Mouse (Mus musculus) yolk sac, embryonic 10.5 days (tissue): Measurements from ENCODE around the gene Pkp4.

Source experiments
- DNase-seq: peaks from one replicate; pipeline ENCODE4 v3.0.0-alpha.2; 2017; ENCODE audit warnings: low spot score

Gene Pkp4

GRCm38 (mm10) chr2:59184107-59185064, 23.7 kb downstream of the Pkp4 start:
- DNase-seq: no peak

GRCm38 (mm10) chr2:59186122-59186521, 25.5 kb downstream of the Pkp4 start:
- no peak for DNase-seq

- no peak for DNase-seq
Observed at GRCm38 (mm10) chr2:59186966-59187365, 26.3 kb downstream of the Pkp4 start.

- no peak for DNase-seq
Observed at GRCm38 (mm10) chr2:59188306-59188705, 27.7 kb downstream of the Pkp4 start.

- no peak for DNase-seq
Observed at GRCm38 (mm10) chr2:59189661-59190185, 29.1 kb downstream of the Pkp4 start.

GRCm38 (mm10) chr2:59190186-59190585, 29.5 kb downstream of the Pkp4 start:
- no peak for DNase-seq

GRCm38 (mm10) chr2:59191466-59191865, 30.8 kb downstream of the Pkp4 start:
- DNase-seq: no peak

GRCm38 (mm10) chr2:59193117-59193516, 32.5 kb downstream of the Pkp4 start:
- no peak for DNase-seq

GRCm38 (mm10) chr2:59197156-59197555, 36.5 kb downstream of the Pkp4 start:
- no peak for DNase-seq

GRCm38 (mm10) chr2:59199476-59199976, 38.9 kb downstream of the Pkp4 start:
- no peak for DNase-seq

- no peak for DNase-seq
Observed at GRCm38 (mm10) chr2:59200511-59200910, 39.9 kb downstream of the Pkp4 start.

- no peak for DNase-seq
Observed at GRCm38 (mm10) chr2:59202930-59203329, 42.3 kb downstream of the Pkp4 start.

- no peak for DNase-seq
Observed at GRCm38 (mm10) chr2:59203627-59204425, 43.2 kb downstream of the Pkp4 start.

- DNase-seq: no peak
Observed at GRCm38 (mm10) chr2:59205092-59205491, 44.4 kb downstream of the Pkp4 start.

GRCm38 (mm10) chr2:59206190-59206589, 45.5 kb downstream of the Pkp4 start:
- DNase-seq: no peak

- DNase-seq: no peak
Observed at GRCm38 (mm10) chr2:59207240-59207639, 46.6 kb downstream of the Pkp4 start.

GRCm38 (mm10) chr2:59207725-59208124, 47.1 kb downstream of the Pkp4 start:
- DNase-seq: no peak

GRCm38 (mm10) chr2:59208276-59208675, 47.6 kb downstream of the Pkp4 start:
- DNase-seq: no peak

- DNase-seq: no peak
Observed at GRCm38 (mm10) chr2:59211051-59211450, 50.4 kb downstream of the Pkp4 start.

- DNase-seq: peak; percentile 73
Observed at GRCm38 (mm10) chr2:59212430-59212829, 51.8 kb downstream of the Pkp4 start.

- no peak for DNase-seq
Observed at GRCm38 (mm10) chr2:59212846-59213245, 52.2 kb downstream of the Pkp4 start.

GRCm38 (mm10) chr2:59217931-59218330, 57.3 kb downstream of the Pkp4 start:
- DNase-seq: no peak
